Mouse (Mus musculus) forebrain, embryonic 10.5 days (tissue): ENCODE measurements around the gene Bex3. TPM values are rescaled to one million over a fixed set of nuclear protein-coding genes. Genes with fewer than 3 reads are reported as not detected.

Source experiments
- polyA plus RNA-seq: library from polyadenylated mRNA; unstranded; fragments of >200 nt; fragmentation: Nextera tagmentation; extraction: Ambion mirVana; gene quantifications from 2 replicates; pipeline ENCODE4 v1.2.1, GENCODE M21; 2016

The Bex3 gene
- polyA plus RNA-seq, 1 experiment from 2014 or later: 672 TPM

Other genes starting within 250 kb of the Bex3 start
- gene Arxes1, start 236.9 kb upstream of the Bex3 start, polyA plus RNA-seq: 41.1 and 43.5 TPM in 2 replicates
- gene Bex2, start 202.0 kb upstream of the Bex3 start, polyA plus RNA-seq: 288 and 293 TPM in 2 replicates
- not detected in 2 replicates for gene Nxf3, start 185.0 kb upstream of the Bex3 start, polyA plus RNA-seq
- gene Bex4, start 131.3 kb upstream of the Bex3 start, polyA plus RNA-seq: 125 and 128 TPM in 2 replicates
- 166 and 173 TPM in 2 replicates for gene Tceal8, start 97.9 kb upstream of the Bex3 start, polyA plus RNA-seq
- 3.9 and 5.3 TPM in 2 replicates for gene Tceal5, start 66.4 kb upstream of the Bex3 start, polyA plus RNA-seq
- gene Tceal7, start 55.5 kb upstream of the Bex3 start, polyA plus RNA-seq: 0.59 and 1.1 TPM in 2 replicates
- gene Bex1, start 54.7 kb upstream of the Bex3 start, polyA plus RNA-seq: 186 and 192 TPM in 2 replicates
- gene Tceal9, start 25.2 kb upstream of the Bex3 start, polyA plus RNA-seq: 360 and 363 TPM in 2 replicates
- gene Kir3dl1, start 247.7 kb downstream of the Bex3 start, polyA plus RNA-seq: not detected in 2 replicates